Mouse (Mus musculus) midbrain, embryonic 12.5 days (tissue): ENCODE measurements around the gene Adamts2. TPM values are rescaled to one million over a fixed set of nuclear protein-coding genes. Genes with fewer than 3 reads are reported as not detected.

ENCODE experiments used
- ATAC-seq: fragments of 200-750 bp; cut with Nextera tagmentation; 2 replicates; pipeline ENCODE4 v1.8.0; 2017; ENCODE audit warnings: low read depth, moderate TSS enrichment, moderate library complexity; ENCODE audit not compliant: low FRiP score
- H3K27ac ChIP-seq: fragments of 300-500 bp; sonication (generic); replicated peaks from 2 replicates; pipeline ENCODE4 v1.5.1; 2016; ENCODE audit warnings: mild to moderate bottlenecking
- H3K27me3 ChIP-seq: fragments of 300-500 bp; sonication (generic); 2 replicates; pipeline ENCODE4 v1.6.1; 2016; ENCODE audit warnings: mild to moderate bottlenecking
- H3K36me3 ChIP-seq: fragments of 300-500 bp; sonication (generic); 2 replicates; pipeline ENCODE4 v1.6.1; 2016
- H3K4me1 ChIP-seq: fragments of 300-500 bp; sonication (generic); 2 replicates; pipeline ENCODE4 v1.6.1; 2016
- H3K4me2 ChIP-seq: fragments of 300-500 bp; sonication (generic); replicated peaks from 2 replicates; pipeline ENCODE4 v1.6.1; 2016; ENCODE audit warnings: mild to moderate bottlenecking, moderate library complexity
- H3K4me3 ChIP-seq: fragments of 300-500 bp; sonication (generic); 2 replicates; pipeline ENCODE4 v1.5.1; 2016; ENCODE audit warnings: mild to moderate bottlenecking
- H3K9ac ChIP-seq: fragments of 300-500 bp; sonication (generic); replicated peaks from 2 replicates; pipeline ENCODE4 v1.6.1; 2016; ENCODE audit warnings: mild to moderate bottlenecking, moderate library complexity
- H3K9me3 ChIP-seq: fragments of 300-500 bp; sonication (generic); 2 replicates; pipeline ENCODE4 v1.6.1; 2016; ENCODE audit warnings: mild to moderate bottlenecking
- WGBS: fragments of 180-500 bp; shearing (Covaris S2); methylation state at CpG from one replicate; pipeline ENCODE4 v1.1.7; 2016; 5-methylcytosine and 5-hydroxymethylcytosine counted together
- polyA plus RNA-seq: library from polyadenylated mRNA; unstranded; fragments of >200 nt; fragmentation: Nextera tagmentation; extraction: Ambion mirVana; gene quantifications from 2 replicates; pipeline ENCODE4 v1.2.1, GENCODE M21; 2016

The Adamts2 gene
- 2.4 and 2.7 TPM in 2 replicates for polyA plus RNA-seq

- Histone ChIP-seq H3K27ac (no peak within 1 kb of the TSS), H3K36me3 (no peaks in the 10 kb centered on the region), H3K4me1 (peaks cover 19% of the 10 kb centered on the region), H3K9me3 (no peaks in the 10 kb centered on the region), H3K9ac (peak within 1 kb of the TSS; percentile 63), H3K4me3 (peak within 1 kb of the TSS; percentile 65), H3K4me2 (peak within 1 kb of the TSS; percentile 99), H3K27me3 (peaks cover 67% of the 10 kb centered on the region)
- 1% methylated on average over 69 of the region's 82 CpGs for WGBS
- peak; percentile 74 for ATAC-seq
Measured at GRCm38 (mm10) chr11:50601641-50602355, at the start of gene Adamts2. Gene Adamts2, plus strand, starts transcription at chr11:50602084.

- H3K27me3 ChIP-seq: no peaks in the 10 kb centered on the region
- no peak for ATAC-seq
- no peak overlapping the region for H3K4me2 ChIP-seq
- H3K9ac ChIP-seq: no peak overlapping the region
- H3K4me3 ChIP-seq: no peak overlapping the region
- peaks cover 7% of the 10 kb centered on the region; the same call in 1 of the 2 replicates for H3K9me3 ChIP-seq
- H3K4me1 ChIP-seq: no peaks in the 10 kb centered on the region
- 95% methylated on average over 3 of the region's 3 CpGs for WGBS
- H3K36me3 ChIP-seq: no peaks in the 10 kb centered on the region
- H3K27ac ChIP-seq: no peak overlapping the region
Measured at GRCm38 (mm10) chr11:50557064-50557463, 44.8 kb upstream of the Adamts2 start.

- Histone ChIP-seq H3K36me3 (no peaks in the 10 kb centered on the region), H3K4me1 (no peaks in the 10 kb centered on the region), H3K9ac (no peak overlapping the region), H3K27me3 (no peaks in the 10 kb centered on the region), H3K9me3 (peaks cover 7% of the 10 kb centered on the region; the same call in 1 of the 2 replicates), H3K4me2 (no peak overlapping the region), H3K27ac (no peak overlapping the region), H3K4me3 (no peak overlapping the region)
- 35% methylated on average over 4 of the region's 4 CpGs for WGBS
- no peak for ATAC-seq
Measured at GRCm38 (mm10) chr11:50559108-50559507, 42.8 kb upstream of the Adamts2 start.

- Histone ChIP-seq H3K4me3 (no peak overlapping the region), H3K4me2 (no peak overlapping the region), H3K4me1 (no peaks in the 10 kb centered on the region), H3K9me3 (no peaks in the 10 kb centered on the region), H3K27me3 (no peaks in the 10 kb centered on the region), H3K36me3 (no peaks in the 10 kb centered on the region), H3K9ac (no peak overlapping the region), H3K27ac (no peak overlapping the region)
- no peak for ATAC-seq
- 80% methylated on average over 20 of the region's 20 CpGs for WGBS
Measured at GRCm38 (mm10) chr11:50565466-50566211, 36.2 kb upstream of the Adamts2 start.

GRCm38 (mm10) chr11:50571448-50571847, 30.4 kb upstream of the Adamts2 start:
- H3K4me2 ChIP-seq: no peak overlapping the region
- H3K36me3 ChIP-seq: no peaks in the 10 kb centered on the region
- H3K9ac ChIP-seq: no peak overlapping the region
- WGBS: 60% methylated on average over 6 of the region's 6 CpGs
- ATAC-seq: no peak
- peaks cover 4% of the 10 kb centered on the region; the same call in 1 of the 2 replicates for H3K4me1 ChIP-seq
- no peaks in the 10 kb centered on the region for H3K27me3 ChIP-seq
- peak overlapping the region; percentile 43; the same call in 1 of the 2 replicates for H3K27ac ChIP-seq
- H3K4me3 ChIP-seq: no peak overlapping the region
- no peaks in the 10 kb centered on the region for H3K9me3 ChIP-seq

- Histone ChIP-seq H3K9me3 (no peaks in the 10 kb centered on the region), H3K27me3 (no peaks in the 10 kb centered on the region), H3K4me2 (no peak overlapping the region), H3K36me3 (no peaks in the 10 kb centered on the region), H3K4me1 (peaks cover 4% of the 10 kb centered on the region; the same call in 1 of the 2 replicates), H3K4me3 (no peak overlapping the region), H3K9ac (no peak overlapping the region), H3K27ac (no peak overlapping the region)
- no peak for ATAC-seq
- WGBS: 70% methylated on average over 4 of the region's 4 CpGs
Measured at GRCm38 (mm10) chr11:50576521-50576920, 25.4 kb upstream of the Adamts2 start.

GRCm38 (mm10) chr11:50587026-50587425, 14.9 kb upstream of the Adamts2 start:
- WGBS: 55% methylated on average over 7 of the region's 7 CpGs

GRCm38 (mm10) chr11:50587787-50588186, 14.1 kb upstream of the Adamts2 start:
- no peaks in the 10 kb centered on the region for H3K36me3 ChIP-seq
- no peak overlapping the region for H3K4me3 ChIP-seq
- 10% methylated on average over 3 of the region's 3 CpGs for WGBS
- no peak overlapping the region for H3K27ac ChIP-seq
- ATAC-seq: no peak
- no peak overlapping the region for H3K4me2 ChIP-seq
- no peaks in the 10 kb centered on the region for H3K27me3 ChIP-seq
- no peaks in the 10 kb centered on the region for H3K9me3 ChIP-seq
- no peak overlapping the region for H3K9ac ChIP-seq
- H3K4me1 ChIP-seq: no peaks in the 10 kb centered on the region

More at GRCm38 (mm10) chr11:50587026-50587425, 14.9 kb upstream of the Adamts2 start:
- Histone ChIP-seq H3K4me1 (no peaks in the 10 kb centered on the region), H3K9me3 (no peaks in the 10 kb centered on the region), H3K36me3 (no peaks in the 10 kb centered on the region), H3K4me2 (no peak overlapping the region), H3K9ac (no peak overlapping the region), H3K27me3 (no peaks in the 10 kb centered on the region), H3K27ac (no peak overlapping the region), H3K4me3 (no peak overlapping the region)
- no peak for ATAC-seq

- Histone ChIP-seq H3K36me3 (no peaks in the 10 kb centered on the region), H3K4me2 (no peak overlapping the region), H3K27ac (no peak overlapping the region), H3K27me3 (no peaks in the 10 kb centered on the region), H3K9ac (no peak overlapping the region), H3K4me1 (no peaks in the 10 kb centered on the region), H3K4me3 (no peak overlapping the region), H3K9me3 (no peaks in the 10 kb centered on the region)
- ATAC-seq: no peak
- WGBS: 37% methylated on average over 11 of the region's 11 CpGs
Measured at GRCm38 (mm10) chr11:50589060-50589459, 12.8 kb upstream of the Adamts2 start.

- Histone ChIP-seq H3K4me2 (no peak overlapping the region), H3K36me3 (no peaks in the 10 kb centered on the region), H3K9ac (no peak overlapping the region), H3K4me3 (no peak overlapping the region), H3K27me3 (0 out of 2 replicates have a peak, but pooled peaks cover 1% of the 10 kb centered on the region), H3K4me1 (no peaks in the 10 kb centered on the region), H3K27ac (no peak overlapping the region), H3K9me3 (no peaks in the 10 kb centered on the region)
- WGBS: 92% methylated on average over 13 of the region's 13 CpGs
- no peak for ATAC-seq
Measured at GRCm38 (mm10) chr11:50591053-50591452, 10.8 kb upstream of the Adamts2 start.

- H3K4me1 ChIP-seq: no peaks in the 10 kb centered on the region
Measured at GRCm38 (mm10) chr11:50592892-50593553, 8.9 kb upstream of the Adamts2 start.

GRCm38 (mm10) chr11:50596571-50596970, 5.3 kb upstream of the Adamts2 start:
- ATAC-seq: no peak
- Histone ChIP-seq H3K4me3 (no peak overlapping the region), H3K4me2 (no peak overlapping the region), H3K27me3 (peaks cover 30% of the 10 kb centered on the region), H3K9me3 (no peaks in the 10 kb centered on the region), H3K9ac (no peak overlapping the region), H3K36me3 (no peaks in the 10 kb centered on the region), H3K27ac (no peak overlapping the region), H3K4me1 (0 out of 2 replicates have a peak, but pooled peaks cover 2% of the 10 kb centered on the region)
- WGBS: 76% methylated on average over 2 of the region's 2 CpGs

More at GRCm38 (mm10) chr11:50592892-50593553, 8.9 kb upstream of the Adamts2 start:
- Histone ChIP-seq H3K36me3 (no peaks in the 10 kb centered on the region), H3K9ac (no peak overlapping the region), H3K27me3 (0 out of 2 replicates have a peak, but pooled peaks cover 6% of the 10 kb centered on the region), H3K27ac (0 out of 2 replicates have a peak overlapping the region, but pooled peaks have one; percentile 8), H3K4me3 (no peak overlapping the region), H3K9me3 (no peaks in the 10 kb centered on the region), H3K4me2 (no peak overlapping the region)
- ATAC-seq: no peak
- 80% methylated on average over 16 of the region's 16 CpGs for WGBS
